ENCODE assay signal across 13 mouse cellular contexts in the genomic region with DNA sequence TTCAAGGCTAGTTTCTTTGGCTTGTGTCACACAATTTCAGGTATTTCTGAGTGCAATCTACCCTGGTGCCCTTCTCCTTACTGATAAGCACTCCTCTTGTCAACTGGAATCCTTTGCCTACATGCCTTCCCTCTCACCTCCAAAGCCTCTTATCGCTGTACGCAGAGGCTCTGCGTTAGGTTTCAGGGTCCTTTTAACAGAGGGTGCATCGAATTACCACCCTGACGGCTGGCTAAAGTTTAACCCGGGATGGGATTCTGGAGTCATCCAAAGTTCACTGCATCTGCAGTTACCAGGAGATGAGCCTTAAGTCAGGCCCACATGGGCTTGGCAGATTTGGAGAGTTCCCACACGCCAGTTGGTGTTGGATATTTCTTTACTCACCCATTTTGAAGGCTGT. TPM values are rescaled to one million over a fixed set of nuclear protein-coding genes. Genes with fewer than 3 reads are reported as not detected.
DNase-seq lines count a peak whose midpoint lies in the region; ATAC-seq and TF ChIP-seq lines count a peak whose summit lies in the region.
"Had no signal": no experiment of that assay in that cellular context is flagged by ENCODE, and none has a peak within 500 bp of the region (broad histone marks: within the 10 kb centered on the region; RNA-seq: fewer than 3 reads in every experiment).

No protein-coding gene starts in this region.

- 22% methylated on average over 7 of the region's 7 CpGs for WGBS in lung, embryonic 14.5 days

- DNase-seq in lung, embryonic 14.5 days, result peak; percentile 23
- no peak for DNase-seq in lung, postnatal 36 days
- peak; percentile 79 for DNase-seq in kidney, adult 8-10 months
- DNase-seq in kidney, postnatal 4 days, result peak; percentile 52 to 70
- no peak for DNase-seq in right cerebral cortex, adult 18-20 months
- DNase-seq in cerebellum, postnatal 25 days, result no peak
- no peak for DNase-seq in retina, postnatal 1 day
- DNase-seq: adrenal gland, adult 8-10 months; cerebellum, adult 9-10 months; thymus, adult 18-20 months had no signal

- no peak overlapping the region for H3K4me3 ChIP-seq in lung, embryonic 14.5 days (ENCODE audit: low read depth, low read length)
- H3K4me3 ChIP-seq: midbrain, embryonic 13.5 days; neural tube, embryonic 12.5 days had no signal

- H3K9me3 ChIP-seq in lung, embryonic 14.5 days (ENCODE audit: low read depth, low read length), result no peaks in the 10 kb centered on the region
- H3K9me3 ChIP-seq: midbrain, embryonic 13.5 days; neural tube, embryonic 12.5 days had no signal

- no peaks in the 10 kb centered on the region for H3K27me3 ChIP-seq in lung, embryonic 14.5 days (ENCODE audit: insufficient read depth, low read length)
- H3K27me3 ChIP-seq: midbrain, embryonic 13.5 days; neural tube, embryonic 12.5 days had no signal

- no peaks in the 10 kb centered on the region for H3K36me3 ChIP-seq in lung, embryonic 14.5 days (ENCODE audit: insufficient read depth)
- H3K36me3 ChIP-seq: midbrain, embryonic 13.5 days; neural tube, embryonic 12.5 days had no signal

- 0 out of 2 replicates have a peak overlapping the region, but pooled peaks have one; percentile 26 for H3K27ac ChIP-seq in lung, embryonic 14.5 days (ENCODE audit: low read depth)
- H3K27ac ChIP-seq: midbrain, embryonic 13.5 days; neural tube, embryonic 12.5 days had no signal

- peak; percentile 35; the same call in 1 of the 2 replicates for ATAC-seq in lung, embryonic 14.5 days (ENCODE audit: insufficient read depth)
- peak; percentile 32; the same call in 1 of the 2 replicates for ATAC-seq in megakaryocyte-erythroid progenitor cell, adult 5-6 weeks (replicated peaks; ENCODE audit: low FRiP score, low TSS enrichment, poor library complexity, severe bottlenecking)
- ATAC-seq: midbrain, embryonic 13.5 days had no signal

- no peak overlapping the region for H3K9ac ChIP-seq in lung, embryonic 14.5 days
- H3K9ac ChIP-seq: midbrain, embryonic 13.5 days; neural tube, embryonic 12.5 days had no signal

- no peaks in the 10 kb centered on the region for H3K4me1 ChIP-seq in lung, embryonic 14.5 days (ENCODE audit: insufficient read depth)
- H3K4me1 ChIP-seq: midbrain, embryonic 13.5 days; neural tube, embryonic 12.5 days had no signal

- no peak overlapping the region for H3K4me2 ChIP-seq in lung, embryonic 14.5 days
- H3K4me2 ChIP-seq: midbrain, embryonic 13.5 days; neural tube, embryonic 12.5 days had no signal

- no peak for TF ChIP-seq CTCF in lung, embryonic 14.5 days (IDR thresholded peaks at IDR 0.05; ENCODE audit: low read depth)

RNA-seq across cellular contexts. Expression of gene Cdk1, which starts 47.1 kb away (rescaled TPM):
- polyA plus RNA-seq in lung, embryonic 14.5 days (2014; fragmentation: Nextera tagmentation; extraction: Ambion mirVana), result 684 and 700 TPM in 2 replicates
- 106 and 129 TPM in 2 replicates for total RNA-seq in megakaryocyte-erythroid progenitor cell, adult 5-6 weeks (2014; fragmentation: Nextera tagmentation)
- 179 and 199 TPM in 2 replicates for total RNA-seq in megakaryocyte-erythroid progenitor cell, adult 5-6 weeks (2017)

Comparison
In these comparisons a context has a peak if more than half of its experiments do, and no peak if none do; other contexts are left out.
1. DNase-seq: peak in lung, embryonic 14.5 days (single experiment), kidney, adult 8-10 months (2 of 2) and kidney, postnatal 4 days (2 of 2); none in lung, postnatal 36 days (single experiment), right cerebral cortex, adult 18-20 months (single experiment), cerebellum, postnatal 25 days (0 of 2) and retina, postnatal 1 day (single experiment).